Mouse (Mus musculus): ENCODE measurements around the gene Ndufb7.

DNA sequence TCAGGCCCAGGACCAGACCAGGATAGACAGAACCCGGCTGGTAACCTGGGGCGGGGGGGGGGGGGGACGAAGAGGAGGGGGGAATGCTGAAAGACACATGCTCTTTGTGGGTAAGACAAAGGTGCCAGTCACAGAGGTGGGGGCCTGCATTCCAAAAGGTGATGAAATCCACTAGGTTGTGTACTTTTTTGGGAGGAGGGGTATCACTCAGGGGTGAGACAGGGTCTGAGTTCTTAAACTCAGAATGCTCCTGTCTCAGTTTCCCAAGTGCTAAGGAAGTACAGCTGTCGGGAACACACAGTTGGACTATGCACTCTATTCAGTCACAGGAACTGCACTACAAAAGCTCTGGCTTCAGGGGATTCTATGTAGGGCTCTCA, 10.0 kb downstream of the Ndufb7 start:
- no peak for TF ChIP-seq GATA1 (IDR thresholded peaks at IDR 0.05; ENCODE audit: borderline replicate concordance, low read length)
- no peak for TF ChIP-seq FLI1 (IDR thresholded peaks at IDR 0.05; ENCODE audit: low read length)
